Mouse (Mus musculus) adrenal gland, adult 18-20 months (tissue): ENCODE data around the gene Phf20. TPM values are rescaled to one million over a fixed set of nuclear protein-coding genes. Genes with fewer than 3 reads are reported as not detected.

ENCODE experiments used
- DNase-seq, 2 experiments: peaks; one replicate each; pipeline ENCODE4 v3.0.0; 2021 to 2022; ENCODE audit warnings: low spot score in 2 of 2
- total RNA-seq, 2 experiments: library from RNA; stranded (reverse); gene quantifications; 1 replicate in 1 of 2; 2 replicates in 1 of 2; pipeline ENCODE4 v1.2.3; 2021

The Phf20 gene
- total RNA-seq, 2 experiments from 2014 or later, result 32.3 to 42.2 TPM

- DNase-seq, result no peak
Measured at GRCm38 (mm10) chr2:156263204-156263893, 67.1 kb downstream of the Phf20 start.

DNA sequence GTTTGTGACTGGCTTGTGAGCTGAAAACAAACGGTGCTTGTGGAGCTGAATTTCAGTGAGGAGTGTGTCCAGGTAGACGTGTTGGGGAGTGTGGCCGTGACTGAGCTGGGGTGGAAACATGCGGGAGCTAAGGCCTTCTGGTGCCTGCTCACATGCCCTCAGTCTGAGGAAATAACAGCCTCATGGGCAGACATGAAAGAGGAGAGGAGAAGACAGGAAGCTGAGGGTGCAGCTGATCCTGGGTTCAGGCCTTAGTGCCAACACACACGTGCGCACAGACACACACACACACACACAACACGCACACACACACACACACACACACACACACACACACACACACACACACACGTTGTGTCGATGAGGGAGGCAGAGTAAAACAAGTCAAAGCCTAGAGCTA is 71.4 kb downstream of the Phf20 start:
- no peak for DNase-seq

GRCm38 (mm10) chr2:156272553-156272952 is 76.3 kb downstream of the Phf20 start:
- no peak for DNase-seq

DNA sequence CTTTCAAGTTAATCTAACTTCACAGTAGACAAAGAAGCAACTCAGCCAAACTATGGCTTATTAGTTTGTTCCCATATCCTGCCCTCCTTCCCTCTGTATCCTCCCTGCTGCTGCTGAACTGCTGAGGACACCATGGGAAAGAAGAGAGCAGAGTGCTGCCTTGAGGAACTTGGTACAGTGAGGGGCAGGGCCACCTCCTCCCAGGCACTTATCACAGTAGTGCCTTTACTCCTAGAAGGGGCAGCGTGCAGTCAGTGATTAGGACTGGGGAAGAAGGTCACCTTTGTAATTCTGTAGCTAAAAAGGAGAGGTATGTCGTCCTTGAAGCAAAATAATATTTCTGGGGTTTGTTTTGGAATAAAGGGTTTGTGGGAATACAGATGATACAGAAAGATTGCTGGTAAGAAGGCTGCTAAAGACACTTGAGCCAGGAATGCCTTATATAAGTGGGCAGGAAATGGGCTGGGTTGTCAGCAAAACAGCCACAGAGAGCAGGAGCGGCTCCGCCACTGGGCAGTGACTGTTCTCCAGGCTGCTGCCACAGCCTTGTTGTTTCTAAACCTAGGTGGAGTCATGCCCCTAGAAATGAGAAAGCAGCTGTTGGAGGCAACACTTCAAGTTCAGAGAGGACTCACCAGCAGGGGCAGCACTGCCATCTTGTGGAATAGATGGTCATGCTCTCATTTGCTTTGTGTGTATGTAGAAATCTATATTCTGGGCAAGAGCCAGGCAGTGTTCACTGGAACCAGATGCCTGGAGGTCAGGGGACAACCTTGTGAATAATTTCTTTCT is 82.2 kb downstream of the Phf20 start:
- peak; percentile 65 to 72 for DNase-seq

DNA sequence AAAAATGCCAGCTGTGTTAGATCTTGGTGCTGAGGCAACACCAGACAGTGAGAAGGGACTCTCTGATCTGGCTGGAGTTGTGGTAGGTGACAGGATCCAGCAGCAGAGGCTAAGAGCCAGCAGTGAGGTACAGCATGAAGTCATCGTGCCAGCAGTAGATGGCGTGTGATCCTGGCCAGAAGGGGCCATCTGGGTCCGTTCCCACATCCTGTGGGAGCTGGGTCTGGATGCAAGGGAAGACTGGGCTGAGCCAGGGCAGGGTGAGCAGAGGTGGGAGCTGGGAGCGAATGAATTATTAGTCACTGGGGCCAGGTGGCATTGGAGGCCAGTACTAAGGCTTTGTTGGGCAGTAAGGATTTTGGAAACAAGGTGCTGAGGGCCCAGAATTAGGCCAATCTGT is 85.0 kb downstream of the Phf20 start:
- no peak for DNase-seq

DNA sequence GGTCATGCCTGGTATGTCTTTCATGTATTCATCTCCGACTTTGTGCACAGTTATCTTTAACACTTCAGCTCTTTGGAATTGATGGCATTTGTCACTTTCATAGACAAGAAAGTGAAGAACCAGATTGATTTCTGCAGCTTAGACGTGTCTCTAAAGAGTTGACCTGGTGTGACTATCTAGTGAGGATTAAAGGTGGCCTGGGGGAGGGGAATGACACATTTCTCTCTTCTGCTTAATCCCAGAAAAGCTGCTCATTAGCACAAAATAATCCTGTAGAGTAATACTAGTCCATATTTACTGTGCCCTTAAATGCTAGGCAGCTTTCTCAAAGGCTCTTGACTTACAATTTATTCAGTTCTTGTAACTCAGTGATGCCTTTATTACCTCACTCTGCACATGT is 88.9 kb downstream of the Phf20 start:
- no peak for DNase-seq

GRCm38 (mm10) chr2:156286733-156287132 is 90.5 kb downstream of the Phf20 start:
- DNase-seq, result no peak

GRCm38 (mm10) chr2:156288222-156288621 is 92.0 kb downstream of the Phf20 start:
- DNase-seq, result no peak

GRCm38 (mm10) chr2:156289552-156290160 is 93.4 kb downstream of the Phf20 start:
- DNase-seq, result no peak

DNA sequence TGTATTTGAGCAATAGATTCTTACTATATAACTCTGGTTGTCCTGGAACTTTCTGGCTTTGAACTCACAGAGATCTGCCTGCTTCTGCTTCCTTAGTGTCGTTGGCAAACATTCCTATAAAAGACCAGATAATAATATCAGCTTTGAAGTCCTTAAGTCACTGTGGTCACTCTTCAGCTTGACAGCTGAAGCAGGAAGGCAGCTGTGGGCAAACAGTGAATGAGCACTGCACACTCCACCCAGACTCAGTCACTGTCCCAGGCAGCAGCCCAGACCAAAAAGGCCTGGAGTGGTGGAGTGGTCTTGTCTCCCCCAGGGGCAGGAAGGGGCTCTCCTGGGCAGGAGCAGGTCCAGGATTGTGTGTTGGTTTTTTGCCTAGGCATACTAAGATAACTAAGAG is 95.7 kb downstream of the Phf20 start:
- DNase-seq, result no peak

DNA sequence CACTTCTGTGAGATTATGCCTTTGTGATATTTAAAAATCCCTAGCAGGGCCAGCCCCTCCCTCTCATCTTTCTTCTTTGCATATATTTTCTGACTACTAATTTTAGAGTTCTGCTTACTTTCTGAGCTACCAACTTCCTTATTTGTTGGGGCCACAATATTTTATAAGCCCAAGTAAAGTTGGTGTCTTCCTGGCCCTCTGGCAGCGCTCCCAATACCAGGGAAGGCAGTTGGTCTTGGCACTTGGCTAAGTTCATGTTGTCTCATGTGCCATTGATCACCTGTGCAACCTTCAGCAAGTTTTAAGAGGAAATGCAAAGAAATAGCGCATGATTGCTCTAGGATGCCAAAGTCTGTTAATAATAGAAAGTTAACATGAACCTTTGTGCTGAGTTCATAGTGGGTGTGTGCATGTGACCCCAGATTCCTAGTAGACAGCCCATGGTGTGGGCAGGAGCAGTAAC is 99.4 kb downstream of the Phf20 start:
- DNase-seq, result no peak

- no peak for DNase-seq
Measured at GRCm38 (mm10) chr2:156296190-156296589, 99.9 kb downstream of the Phf20 start.

- DNase-seq, result no peak
Measured at GRCm38 (mm10) chr2:156297653-156298052, 101.4 kb downstream of the Phf20 start.

DNA sequence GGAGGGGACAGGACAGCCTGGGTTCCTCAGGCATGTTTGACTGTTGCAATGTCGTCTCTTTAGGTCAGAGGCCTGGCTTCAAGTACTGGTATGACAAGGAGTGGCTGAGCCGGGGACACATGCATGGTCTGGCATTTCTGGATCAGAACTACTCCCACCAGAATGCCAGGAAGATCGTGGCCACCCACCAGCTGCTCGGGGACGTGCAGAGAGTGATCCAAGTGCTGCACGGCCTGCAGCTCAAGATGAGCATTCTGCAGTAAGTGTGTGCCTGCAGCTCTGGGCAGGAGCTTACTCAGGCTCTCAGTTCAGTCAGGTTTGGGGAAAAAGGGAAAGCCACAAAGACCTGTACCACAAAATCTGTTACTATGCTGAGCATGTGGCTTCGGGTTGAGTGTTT is 102.2 kb downstream of the Phf20 start:
- DNase-seq, result no peak

- DNase-seq, result no peak
Measured at GRCm38 (mm10) chr2:156302063-156302462, 105.8 kb downstream of the Phf20 start.

- no peak for DNase-seq
Measured at GRCm38 (mm10) chr2:156304351-156304750, 108.1 kb downstream of the Phf20 start.

GRCm38 (mm10) chr2:156305818-156306217 is 109.6 kb downstream of the Phf20 start:
- no peak for DNase-seq

GRCm38 (mm10) chr2:156307261-156307660 is 111.0 kb downstream of the Phf20 start:
- no peak for DNase-seq

- no peak for DNase-seq
Measured at GRCm38 (mm10) chr2:156309948-156310347, 113.7 kb downstream of the Phf20 start.

GRCm38 (mm10) chr2:156310455-156310854 is 114.2 kb downstream of the Phf20 start:
- DNase-seq, result no peak

- no peak for DNase-seq
Measured at GRCm38 (mm10) chr2:156310945-156311344, 114.7 kb downstream of the Phf20 start.

- no peak for DNase-seq
Measured at GRCm38 (mm10) chr2:156311441-156311840, 115.2 kb downstream of the Phf20 start.
